Mouse (Mus musculus) liver, embryonic 14.5 days (tissue): ENCODE results near the gene Pzp.

Experiments used
- CTCF ChIP-seq: IDR thresholded peaks from 2 replicates; pipeline ENCODE4 v1.5.1; 2016; ENCODE audit warnings: antibody characterized with exemption, low read depth, control low read depth
- EP300 ChIP-seq: IDR thresholded peaks from 2 replicates; pipeline ENCODE4 v1.6.1; 2016; ENCODE audit warnings: antibody characterized with exemption, low read depth

- TF ChIP-seq EP300 (no peak), CTCF (no peak)
These were observed 6.2 kb upstream of the Pzp start for GRCm38 (mm10) chr6:128532701-128533100.
